Mouse (Mus musculus) kidney, adult 2 months (tissue): Measurements from ENCODE around the gene Dars. TPM values are rescaled to one million over a fixed set of nuclear protein-coding genes. Genes with fewer than 3 reads are reported as not detected.
A peak's percentile ranks its signal among the peaks of the same experiment; 100 is the strongest.

Source experiments
- DNase-seq: peaks from one replicate; pipeline ENCODE4 v3.0.0; 2021
- H3K27ac ChIP-seq: fragments of 200-500 bp; 2 replicates; pipeline ENCODE4 v1.5.1; 2012; ENCODE audit warnings: low read depth, low read length, control low read depth, inconsistent platforms; ENCODE audit not compliant: insufficient read depth
- H3K27me3 ChIP-seq: fragments of 200-500 bp; replicated peaks from 2 replicates; pipeline ENCODE4 v1.6.1; 2012; ENCODE audit warnings: mild to moderate bottlenecking, moderate library complexity, low read length, inconsistent platforms; ENCODE audit not compliant: control insufficient read depth, insufficient read depth
- H3K36me3 ChIP-seq: fragments of 200-500 bp; 2 replicates; pipeline ENCODE4 v1.6.1; 2012; ENCODE audit warnings: mild to moderate bottlenecking, moderate library complexity, low read length, inconsistent platforms; ENCODE audit not compliant: control insufficient read depth, insufficient read depth
- H3K4me1 ChIP-seq: fragments of 200-500 bp; 2 replicates; pipeline ENCODE4 v1.6.1; 2011; ENCODE audit warnings: low read length; ENCODE audit not compliant: control insufficient read depth, insufficient read depth
- H3K4me3 ChIP-seq: fragments of 200-500 bp; 2 replicates; pipeline ENCODE4 v1.5.1; 2011; ENCODE audit warnings: mild to moderate bottlenecking, low read depth, low read length, control low read depth; ENCODE audit not compliant: insufficient read depth
- CTCF ChIP-seq: fragments of 200-500 bp; conservative IDR thresholded peaks from 2 replicates; pipeline ENCODE4 v1.5.1; 2011; ENCODE audit warnings: low read depth, mild to moderate bottlenecking, control low read depth, low read length, moderate library complexity, mixed read lengths; ENCODE audit not compliant: insufficient read depth, insufficient read length
- POLR2A ChIP-seq: fragments of 200-500 bp; IDR thresholded peaks from one replicate; pipeline ENCODE4 v1.6.1; 2011; ENCODE audit warnings: low read depth, low read length, control low read depth
- WGBS: fragments of 180-500 bp; shearing (Covaris S2); methylation state at CpG from one replicate; pipeline ENCODE4 v1.1.7; 2018; 5-methylcytosine and 5-hydroxymethylcytosine counted together
- polyA plus RNA-seq: library from polyadenylated mRNA; depleted of rRNA; stranded (reverse); fragments of >200 nt; gene quantifications from 2 replicates; pipeline ENCODE4 v1.2.3, GENCODE M21; 2012

Gene Dars
- polyA plus RNA-seq, 1 experiment = 21.9 TPM

GRCm38 (mm10) chr1:128456844-128457445 lies 39.8 kb upstream of the Dars start:
- Histone ChIP-seq H3K4me3 (peak overlapping the region; percentile 8; the same call in 1 of the 2 replicates), H3K4me1 (peaks cover 4% of the 10 kb centered on the region; the same call in 1 of the 2 replicates), H3K36me3 (no peaks in the 10 kb centered on the region), H3K27ac (no peak overlapping the region), H3K27me3 (no peaks in the 10 kb centered on the region)
- peak; percentile 56 for DNase-seq
- TF ChIP-seq POLR2A (no peak), CTCF (no peak)
- WGBS = 11% methylated on average over 18 of the region's 18 CpGs

GRCm38 (mm10) chr1:128456271-128456670 lies 39.1 kb upstream of the Dars start:
- Histone ChIP-seq H3K27me3 (no peaks in the 10 kb centered on the region), H3K27ac (no peak overlapping the region), H3K4me3 (no peak overlapping the region), H3K4me1 (peaks cover 4% of the 10 kb centered on the region; the same call in 1 of the 2 replicates), H3K36me3 (no peaks in the 10 kb centered on the region)
- DNase-seq = peak; percentile 16
- WGBS = 61% methylated on average over 10 of the region's 10 CpGs
- TF ChIP-seq POLR2A (no peak), CTCF (no peak)

GRCm38 (mm10) chr1:128452210-128452609 lies 35.0 kb upstream of the Dars start:
- Histone ChIP-seq H3K27ac (no peak overlapping the region), H3K4me1 (peaks cover 4% of the 10 kb centered on the region; the same call in 1 of the 2 replicates), H3K27me3 (no peaks in the 10 kb centered on the region), H3K36me3 (no peaks in the 10 kb centered on the region), H3K4me3 (no peak overlapping the region)
- 63% methylated on average over 3 of the region's 3 CpGs for WGBS
- peak; percentile 11 for DNase-seq
- TF ChIP-seq POLR2A (no peak), CTCF (no peak)

GRCm38 (mm10) chr1:128451183-128451582 lies 34.0 kb upstream of the Dars start:
- Histone ChIP-seq H3K4me1 (no peaks in the 10 kb centered on the region), H3K36me3 (no peaks in the 10 kb centered on the region), H3K4me3 (no peak overlapping the region), H3K27ac (no peak overlapping the region), H3K27me3 (no peaks in the 10 kb centered on the region)
- DNase-seq = no peak
- 85% methylated on average over 4 of the region's 4 CpGs for whole genome bisulfite sequencing
- no peak for TF ChIP-seq CTCF

- H3K4me1 ChIP-seq = no peaks in the 10 kb centered on the region
- DNase-seq = no peak
- no peak overlapping the region for H3K4me3 ChIP-seq
- no peaks in the 10 kb centered on the region for H3K36me3 ChIP-seq
- TF ChIP-seq CTCF (no peak), POLR2A (no peak)
- H3K27me3 ChIP-seq = no peaks in the 10 kb centered on the region
- 81% methylated on average over 7 of the region's 7 CpGs for WGBS
- no peak overlapping the region for H3K27ac ChIP-seq
These were observed 30.2 kb upstream of the Dars start for GRCm38 (mm10) chr1:128447206-128447902.

- no peak for DNase-seq
- no peaks in the 10 kb centered on the region for H3K27me3 ChIP-seq
- no peak for TF ChIP-seq POLR2A
- TF ChIP-seq CTCF = no peak
- no peak overlapping the region for H3K4me3 ChIP-seq
- no peak overlapping the region for H3K27ac ChIP-seq
- WGBS = 61% methylated on average over 9 of the region's 9 CpGs
- H3K4me1 ChIP-seq = no peaks in the 10 kb centered on the region
- no peaks in the 10 kb centered on the region for H3K36me3 ChIP-seq
These were observed 27.0 kb upstream of the Dars start for GRCm38 (mm10) chr1:128443890-128444839.

- Histone ChIP-seq H3K27ac (no peak overlapping the region), H3K27me3 (no peaks in the 10 kb centered on the region), H3K4me3 (no peak overlapping the region), H3K4me1 (no peaks in the 10 kb centered on the region), H3K36me3 (no peaks in the 10 kb centered on the region)
- WGBS = 42% methylated on average over 5 of the region's 5 CpGs
- DNase-seq = no peak
- TF ChIP-seq CTCF = no peak
- TF ChIP-seq POLR2A = no peak
These were observed 23.9 kb upstream of the Dars start for GRCm38 (mm10) chr1:128441129-128441473.
